Mouse (Mus musculus) thymus, adult 2 months (tissue): ENCODE results near the gene Gcn1l1.

Experiments
- CTCF ChIP-seq: fragments of 200-500 bp; IDR thresholded peaks from 2 replicates; pipeline ENCODE4 v1.5.1; 2012; ENCODE audit warnings: mild to moderate bottlenecking, control low read depth, low read length, moderate library complexity, borderline replicate concordance; ENCODE audit not compliant: control insufficient read depth, poor library complexity, insufficient read depth; ENCODE audit errors: extremely low read depth
- POLR2A ChIP-seq: fragments of 200-500 bp; IDR thresholded peaks from 2 replicates; pipeline ENCODE4 v1.6.1; 2012; ENCODE audit warnings: mild to moderate bottlenecking, low read length, control low read depth, moderate library complexity; ENCODE audit not compliant: control insufficient read depth, poor library complexity, insufficient read depth; ENCODE audit errors: extremely low read depth

- TF ChIP-seq CTCF (no peak), POLR2A (no peak)
Observed at GRCm38 (mm10) chr5:115586780-115587179, 21.7 kb downstream of the Gcn1l1 start.
